Mouse (Mus musculus): ENCODE measurements around the gene Ppm1l.
"Not testable (repeated sequence)": the region's sequence is repeated elsewhere in the genome, so short reads cannot be mapped to it uniquely, and the experiment has no call there.

The Ppm1l gene

DNA sequence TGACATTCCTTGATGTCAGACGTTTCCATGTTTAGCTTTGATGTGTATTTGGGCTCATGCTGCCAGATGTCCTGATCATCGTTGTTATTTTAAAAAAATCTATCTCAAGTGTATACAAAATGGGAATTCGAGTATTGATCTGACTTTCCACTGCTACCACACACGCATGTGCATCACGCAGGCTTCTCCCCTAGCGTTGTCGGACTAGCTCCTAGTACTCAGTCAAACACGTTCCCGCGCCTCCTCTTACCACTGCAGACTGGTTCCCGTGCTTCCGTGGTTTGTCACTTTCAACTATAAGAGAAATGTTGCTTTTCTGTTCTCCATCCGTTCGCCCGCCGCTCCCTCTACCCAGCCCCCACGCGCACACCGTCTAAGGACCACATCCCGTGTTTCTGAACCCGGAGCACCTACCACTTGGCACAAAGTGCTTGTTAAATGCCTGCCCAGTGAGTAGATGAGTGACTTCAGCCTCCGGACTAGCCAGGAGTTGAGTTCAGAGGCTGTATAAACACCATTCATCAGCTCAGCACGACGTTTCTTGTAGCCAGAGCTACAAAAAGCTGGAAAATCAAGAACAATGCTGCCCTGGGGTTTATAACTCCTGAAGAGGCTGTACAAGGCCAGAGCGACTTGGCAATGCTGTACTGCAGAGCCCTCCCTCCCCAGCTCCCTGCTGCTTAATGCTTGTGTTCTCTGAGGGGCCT is 219.4 kb downstream of the Ppm1l start:
- peak; percentile 42 to 52 for DNase-seq (ENCODE audit: low spot score in 2 of 2)

DNA sequence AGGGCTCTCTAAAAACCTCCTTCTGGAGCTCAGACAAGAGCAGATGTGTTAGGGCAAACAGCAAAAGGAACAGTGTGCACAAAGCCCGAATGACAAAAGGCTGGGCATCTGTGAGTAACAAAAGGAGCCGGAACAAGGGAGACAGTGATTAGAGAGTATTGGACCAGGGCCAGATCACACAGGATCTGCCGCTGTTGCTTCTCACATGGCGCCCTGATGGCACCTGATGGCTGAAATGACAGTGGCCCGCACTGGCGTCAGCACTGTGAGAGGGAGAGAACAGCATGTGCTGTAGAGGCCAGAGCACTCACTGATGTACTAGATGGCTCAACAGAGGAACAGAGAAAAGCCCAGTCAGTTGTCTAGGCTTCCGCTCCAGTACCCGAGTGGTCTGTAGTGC is 226.3 kb downstream of the Ppm1l start:
- DNase-seq (ENCODE audit: low spot score in 2 of 2) = peak in 1 of 2 experiments; percentile 44

DNA sequence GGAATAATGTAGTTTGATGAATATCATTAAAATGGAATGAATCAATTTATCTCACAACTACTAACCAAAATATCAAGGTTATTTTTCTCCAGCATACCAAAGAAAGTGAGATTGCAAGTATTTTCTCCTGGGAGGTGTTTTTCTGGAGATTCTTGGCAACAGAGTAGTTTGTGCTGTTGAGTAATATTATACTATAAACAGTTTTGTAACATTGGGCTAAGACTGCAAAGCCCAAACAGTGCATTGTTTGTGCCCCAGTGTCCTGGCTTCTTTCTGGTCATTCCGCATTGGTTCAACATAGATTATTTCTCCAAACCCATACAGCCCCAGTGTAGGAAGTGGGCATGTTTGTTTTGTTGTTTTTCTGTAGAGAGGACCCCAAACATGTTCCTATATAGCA is 227.1 kb downstream of the Ppm1l start:
- no peak for DNase-seq (ENCODE audit: low spot score in 2 of 2)

DNA sequence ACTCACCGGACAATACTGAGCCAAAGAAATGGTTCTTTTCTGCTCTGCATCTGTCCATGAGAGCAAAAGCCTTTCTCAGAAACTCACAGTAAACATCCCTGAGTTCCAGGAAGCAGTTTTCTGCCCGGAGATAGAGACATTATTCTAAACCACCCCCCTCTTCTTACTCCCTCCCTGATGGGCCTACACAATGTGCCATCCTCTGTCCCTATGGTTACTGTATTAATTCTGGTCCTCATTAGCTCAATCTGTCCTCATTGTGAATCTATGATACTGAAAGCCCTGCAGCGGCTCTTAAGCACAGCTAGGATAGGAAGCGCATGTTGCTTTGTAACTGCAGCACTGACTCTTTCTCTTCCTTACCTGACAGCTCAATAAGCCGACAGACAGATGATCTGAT is 228.4 kb downstream of the Ppm1l start:
- no peak for DNase-seq (ENCODE audit: low spot score in 2 of 2)

DNA sequence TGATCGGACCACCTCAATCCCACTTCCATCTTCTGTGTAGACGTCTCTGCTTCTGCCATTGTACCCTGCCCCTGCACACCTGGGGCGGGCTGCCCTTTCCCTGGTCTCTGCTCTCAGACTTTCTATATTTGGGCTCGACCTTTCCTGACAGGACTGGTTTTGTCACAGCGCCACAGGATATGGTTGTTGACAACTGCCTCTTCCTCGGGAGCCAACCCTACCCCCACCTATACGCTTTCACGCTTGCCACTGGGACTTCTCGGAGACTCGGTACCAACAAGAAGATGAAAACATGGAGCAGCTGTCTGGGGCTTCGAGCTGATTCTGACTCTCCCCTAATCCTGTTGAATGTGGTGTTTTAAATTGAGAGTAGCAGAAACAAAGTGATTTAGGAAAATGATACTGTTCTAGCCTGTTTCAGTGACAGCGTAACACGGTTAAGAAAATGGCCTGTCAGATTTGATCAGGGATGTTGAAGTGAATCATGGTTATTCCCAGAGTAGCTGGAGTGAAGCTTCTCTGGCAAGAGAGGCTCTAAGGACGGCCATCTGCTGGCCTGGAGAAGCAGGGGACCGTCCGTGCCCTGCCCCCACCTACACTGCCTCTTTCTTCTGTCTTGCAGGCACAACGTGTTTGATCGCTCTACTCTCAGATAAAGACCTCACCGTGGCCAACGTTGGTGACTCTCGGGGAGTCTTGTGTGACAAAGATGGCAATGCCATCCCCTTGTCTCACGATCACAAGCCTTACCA is 232.2 kb downstream of the Ppm1l start:
- DNase-seq (ENCODE audit: low spot score in 2 of 2) = no peak

DNA sequence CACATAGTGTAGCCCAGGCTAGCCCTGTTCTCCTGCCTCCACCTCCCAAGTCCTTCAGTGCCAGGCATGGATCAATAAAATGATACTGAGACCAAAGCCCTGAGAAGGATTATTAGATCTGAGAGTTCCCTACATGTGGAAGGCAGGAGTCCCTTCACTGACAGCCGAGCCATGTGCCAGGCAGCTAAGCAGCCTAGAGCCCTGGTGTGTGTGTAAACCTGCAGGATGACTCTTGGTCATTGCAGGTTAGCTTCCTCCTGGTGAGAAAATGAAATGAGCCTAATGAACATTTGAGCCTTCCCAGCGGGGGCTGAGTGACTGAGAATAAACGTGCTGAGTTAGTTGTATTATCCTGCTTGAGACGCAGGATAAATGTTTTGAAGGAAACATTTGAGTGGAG is 232.9 kb downstream of the Ppm1l start:
- DNase-seq (ENCODE audit: low spot score in 2 of 2) = no peak

DNA sequence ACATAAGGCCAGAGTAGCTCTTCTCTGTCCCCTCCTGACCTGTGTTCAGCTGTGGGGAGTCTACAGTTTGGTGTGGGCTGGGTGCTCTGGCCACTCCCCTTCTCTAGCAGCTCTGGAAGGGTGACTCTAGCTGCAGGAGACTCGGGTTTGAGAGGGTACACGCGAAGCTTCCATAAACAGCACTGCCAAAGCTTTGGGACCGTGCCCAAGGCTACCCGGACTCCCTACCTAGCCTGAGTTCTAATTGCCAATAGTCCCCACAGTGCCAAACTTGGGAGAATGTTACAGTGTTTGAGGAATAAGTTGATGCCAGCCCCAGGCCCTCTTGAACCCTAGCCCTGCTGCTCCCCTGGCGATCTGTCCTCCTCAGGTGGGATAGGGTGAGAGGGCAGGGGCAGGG is 238.8 kb downstream of the Ppm1l start:
- DNase-seq (ENCODE audit: low spot score in 2 of 2) = no peak

DNA sequence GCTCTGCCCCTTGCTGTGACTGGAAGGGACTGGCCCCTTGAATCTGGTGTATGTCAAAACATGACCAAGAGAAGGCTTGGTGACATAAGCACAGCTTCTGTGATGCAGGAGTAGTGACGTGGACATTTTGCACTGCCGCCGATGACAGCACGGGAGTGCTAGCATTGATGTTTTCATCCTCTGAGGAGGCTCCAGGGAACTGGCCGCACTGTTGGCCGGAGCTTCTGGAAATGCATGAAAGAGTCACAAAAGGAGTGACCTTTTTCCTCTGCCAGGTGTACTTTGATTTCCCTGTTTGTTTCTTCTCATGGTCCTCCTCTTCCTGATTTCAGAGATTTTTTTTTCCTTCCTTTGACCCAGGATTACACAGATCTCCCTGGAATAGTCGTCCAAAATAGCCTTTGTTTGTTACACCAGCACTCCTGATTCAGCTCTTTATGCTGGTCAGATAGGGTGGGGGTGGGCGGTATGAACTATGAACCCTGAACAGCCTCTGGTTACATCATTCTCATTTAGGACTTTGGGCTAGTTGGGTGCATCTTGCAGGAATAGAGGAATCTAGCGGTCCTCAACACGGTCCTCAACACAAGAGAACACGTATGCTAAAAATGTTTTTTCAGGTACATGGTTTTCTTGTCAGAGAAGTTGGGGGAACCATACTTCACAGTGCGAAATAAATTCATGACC is 239.6 kb downstream of the Ppm1l start:
- DNase-seq (ENCODE audit: low spot score in 2 of 2) = no peak

DNA sequence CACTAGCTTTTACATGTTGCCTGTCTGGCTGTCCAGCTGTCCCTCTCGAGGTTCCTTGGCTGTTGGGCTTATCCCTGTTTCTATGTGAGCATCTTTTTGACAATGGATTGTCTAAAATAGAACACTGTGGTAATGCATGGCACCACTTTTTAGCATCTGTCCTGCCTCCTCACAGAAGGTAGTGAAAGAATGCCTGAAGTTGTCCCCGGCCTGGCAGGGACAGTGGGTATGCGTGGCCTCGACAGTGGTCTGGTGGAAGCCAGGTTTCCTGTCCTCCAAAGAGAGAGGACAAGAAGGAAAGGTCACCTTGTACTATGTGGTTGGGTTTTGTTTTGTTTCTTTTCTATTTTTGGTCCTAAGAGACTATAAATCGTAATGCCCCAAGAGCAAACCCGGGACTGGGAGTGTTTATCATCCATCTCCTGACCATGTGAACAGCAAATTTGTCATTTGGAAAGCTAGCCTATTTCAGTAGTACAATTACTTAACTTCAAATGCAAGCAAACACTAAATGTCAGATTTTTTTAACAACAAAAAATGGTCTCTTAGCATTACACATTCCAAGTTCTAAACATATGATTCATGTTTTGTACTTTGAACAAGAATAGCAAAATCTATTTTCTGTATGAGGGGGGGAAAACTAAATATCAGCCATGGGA is 242.8 kb downstream of the Ppm1l start:
- no peak for DNase-seq (ENCODE audit: low spot score in 2 of 2)

DNA sequence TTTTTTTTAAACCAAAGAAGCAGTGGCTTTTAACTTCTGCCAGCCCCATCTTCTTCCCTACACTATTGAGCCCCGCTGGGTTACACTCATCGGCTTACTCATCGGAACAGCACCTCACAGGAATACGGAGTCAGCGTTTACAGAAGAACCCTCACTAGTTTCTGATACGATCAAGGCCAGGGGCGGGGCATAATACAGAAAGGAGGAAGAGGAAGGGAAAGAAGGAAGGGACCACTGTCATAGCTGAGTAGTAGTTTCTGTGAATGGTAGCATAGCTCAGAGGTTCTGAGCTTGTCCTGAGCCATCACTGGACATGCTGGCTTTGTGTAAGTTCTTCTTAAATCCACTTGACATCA is 243.3 kb downstream of the Ppm1l start:
- no peak for DNase-seq (ENCODE audit: low spot score in 2 of 2)

DNA sequence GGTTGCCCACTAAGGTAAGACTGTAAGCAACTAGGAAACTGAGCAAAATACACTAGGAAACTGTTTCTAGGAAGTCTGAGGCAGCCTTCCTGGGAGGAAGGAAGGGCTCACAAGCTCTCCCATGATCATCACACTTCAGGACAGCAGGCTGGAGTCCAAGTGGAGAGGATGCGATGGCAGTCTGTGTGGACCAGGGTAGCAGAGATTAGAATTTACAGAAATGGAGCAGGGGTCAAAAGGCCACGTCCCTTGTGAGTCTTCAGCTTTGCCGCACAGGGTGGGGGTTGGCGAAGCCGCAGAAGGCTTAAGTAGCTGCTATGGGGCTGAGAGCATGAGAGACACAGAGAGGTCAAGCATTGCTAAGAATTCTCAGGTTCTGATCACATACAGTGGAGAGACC is 245.0 kb downstream of the Ppm1l start:
- no peak for DNase-seq (ENCODE audit: low spot score in 2 of 2)

DNA sequence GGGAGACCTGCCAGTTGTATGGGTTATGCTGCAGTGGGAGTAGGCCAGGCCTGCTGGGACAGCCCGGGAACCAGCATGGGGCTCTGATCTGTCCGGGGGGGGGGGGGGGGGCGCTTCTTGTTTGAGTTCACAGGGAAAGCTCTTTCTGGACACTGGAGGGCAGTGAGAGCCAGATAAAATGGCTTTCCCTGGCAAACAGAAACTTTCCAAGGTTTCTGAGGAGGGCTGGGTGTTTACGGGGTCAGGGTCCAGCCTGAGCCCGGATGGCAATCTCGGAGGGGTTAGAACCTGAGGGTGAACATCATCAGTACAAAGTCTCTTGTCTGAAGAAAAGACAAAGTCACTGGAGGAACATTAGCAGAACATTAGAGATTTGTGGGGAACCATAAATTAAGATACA is 246.7 kb downstream of the Ppm1l start:
- DNase-seq (ENCODE audit: low spot score in 2 of 2) = no peak

DNA sequence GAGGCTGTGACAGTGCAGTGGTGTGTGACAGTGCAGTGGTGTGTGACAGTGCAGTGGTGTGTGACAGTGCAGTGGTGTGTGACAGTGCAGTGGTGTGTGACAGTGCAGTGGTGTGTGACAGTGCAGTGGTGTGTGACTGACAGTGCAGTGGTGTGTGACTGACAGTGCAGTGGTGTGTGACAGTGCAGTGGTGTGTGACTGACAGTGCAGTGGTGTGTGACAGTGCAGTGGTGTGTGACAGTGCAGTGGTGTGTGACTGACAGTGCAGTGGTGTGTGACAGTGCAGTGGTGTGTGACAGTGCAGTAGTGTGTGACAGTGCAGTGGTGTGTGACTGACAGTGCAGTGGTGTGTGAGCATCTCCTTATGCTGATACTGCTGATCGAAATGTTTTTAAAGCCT is 248.9 kb downstream of the Ppm1l start:
- not testable (repeated sequence) for DNase-seq (ENCODE audit: low spot score in 2 of 2)

DNA sequence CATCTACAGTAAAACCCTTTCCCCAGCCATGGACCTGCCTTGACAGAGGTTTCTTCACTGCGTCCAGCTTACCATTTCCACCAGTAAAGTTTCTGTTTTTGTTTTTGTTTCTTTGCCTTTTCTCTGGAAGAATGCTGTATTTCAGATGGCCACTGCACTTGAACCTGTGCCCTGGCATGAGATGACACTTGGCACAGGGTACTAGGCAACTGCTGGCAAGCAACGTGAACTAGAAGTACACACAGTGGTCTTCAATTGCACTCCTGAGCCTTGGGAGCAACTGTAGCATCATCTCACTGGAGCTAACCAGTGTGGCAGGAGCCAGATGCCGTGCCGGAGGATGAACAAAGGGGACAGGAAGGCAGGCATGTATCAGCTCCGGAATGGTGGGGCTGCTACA is 255.9 kb downstream of the Ppm1l start:
- DNase-seq (ENCODE audit: low spot score in 2 of 2) = peak in 1 of 2 experiments; percentile 22

DNA sequence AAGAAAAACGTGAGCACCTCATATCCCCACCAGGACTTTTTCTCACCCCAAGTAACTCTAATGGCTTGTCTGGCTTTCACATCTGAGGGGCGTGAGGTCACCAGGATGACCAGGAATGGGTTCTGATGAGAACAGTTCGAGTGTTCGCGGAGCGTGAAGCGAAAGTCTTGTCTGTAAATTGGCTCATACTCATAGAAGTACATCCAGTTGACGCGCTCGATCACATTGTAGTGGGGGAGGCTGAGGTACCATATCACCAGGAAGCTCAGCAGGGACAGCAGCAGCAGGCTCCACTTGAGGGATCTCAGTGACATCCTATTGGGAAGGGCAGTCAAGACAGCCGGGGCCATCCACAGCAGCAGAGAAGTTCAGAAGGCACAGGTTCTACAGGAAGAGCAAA is 258.9 kb downstream of the Ppm1l start:
- DNase-seq (ENCODE audit: low spot score in 2 of 2) = peak in 1 of 2 experiments; percentile 23

DNA sequence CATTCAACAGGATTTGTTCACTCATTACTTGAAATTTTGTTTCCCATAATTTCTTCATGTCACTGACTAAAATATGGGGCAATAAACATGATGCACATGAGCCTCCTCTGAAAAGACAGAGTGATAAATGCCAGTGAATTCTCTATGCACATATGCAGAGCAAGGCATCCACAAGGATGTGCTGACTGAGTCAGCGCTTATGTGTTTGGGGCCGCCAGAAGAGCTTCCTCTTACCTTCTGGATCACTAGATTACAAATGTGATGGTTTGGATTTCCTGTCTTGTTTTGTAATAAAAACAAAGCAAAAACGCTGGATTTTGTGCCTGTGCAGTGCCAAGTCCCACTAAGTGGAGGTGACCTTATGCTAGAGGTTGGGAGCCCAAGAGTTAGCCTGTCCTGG is 260.1 kb downstream of the Ppm1l start:
- no peak for DNase-seq (ENCODE audit: low spot score in 2 of 2)

DNA sequence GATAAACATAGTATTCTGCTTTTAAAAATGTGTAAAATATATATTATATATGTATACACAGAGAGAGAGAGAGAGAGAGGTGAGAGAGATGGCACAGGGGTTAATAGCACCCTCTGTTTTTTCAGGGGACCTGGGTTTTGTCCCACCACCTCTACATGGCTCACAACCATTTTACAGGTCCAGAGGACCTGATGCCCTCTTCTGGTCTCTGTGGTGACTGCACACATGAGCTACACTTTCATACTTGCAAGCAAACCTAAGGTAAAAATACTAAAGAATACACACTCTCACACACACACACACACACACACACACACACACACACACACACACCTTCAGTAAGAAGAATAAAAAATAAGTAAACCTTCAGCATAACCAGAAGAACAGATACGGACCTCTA is 262.1 kb downstream of the Ppm1l start:
- no peak for DNase-seq (ENCODE audit: low spot score in 2 of 2)

DNA sequence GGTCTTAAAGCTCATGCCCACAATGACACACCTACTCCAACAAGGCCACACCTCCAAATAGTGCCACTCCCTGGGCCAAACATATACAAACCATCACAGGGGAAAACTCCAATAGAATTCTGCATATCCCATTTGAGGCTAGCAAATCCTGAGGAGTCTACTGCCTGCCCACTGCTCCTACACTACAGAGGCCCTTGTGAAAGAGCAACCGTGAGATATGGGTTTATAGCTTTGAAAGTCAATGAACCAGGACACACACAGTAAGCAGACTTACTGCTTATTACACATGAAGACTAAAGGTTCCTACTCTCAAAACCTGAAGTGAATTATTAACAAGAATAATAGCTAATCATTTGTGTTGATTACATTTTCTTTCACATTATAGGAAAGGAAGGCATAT is 267.1 kb downstream of the Ppm1l start:
- DNase-seq (ENCODE audit: low spot score in 2 of 2) = no peak

DNA sequence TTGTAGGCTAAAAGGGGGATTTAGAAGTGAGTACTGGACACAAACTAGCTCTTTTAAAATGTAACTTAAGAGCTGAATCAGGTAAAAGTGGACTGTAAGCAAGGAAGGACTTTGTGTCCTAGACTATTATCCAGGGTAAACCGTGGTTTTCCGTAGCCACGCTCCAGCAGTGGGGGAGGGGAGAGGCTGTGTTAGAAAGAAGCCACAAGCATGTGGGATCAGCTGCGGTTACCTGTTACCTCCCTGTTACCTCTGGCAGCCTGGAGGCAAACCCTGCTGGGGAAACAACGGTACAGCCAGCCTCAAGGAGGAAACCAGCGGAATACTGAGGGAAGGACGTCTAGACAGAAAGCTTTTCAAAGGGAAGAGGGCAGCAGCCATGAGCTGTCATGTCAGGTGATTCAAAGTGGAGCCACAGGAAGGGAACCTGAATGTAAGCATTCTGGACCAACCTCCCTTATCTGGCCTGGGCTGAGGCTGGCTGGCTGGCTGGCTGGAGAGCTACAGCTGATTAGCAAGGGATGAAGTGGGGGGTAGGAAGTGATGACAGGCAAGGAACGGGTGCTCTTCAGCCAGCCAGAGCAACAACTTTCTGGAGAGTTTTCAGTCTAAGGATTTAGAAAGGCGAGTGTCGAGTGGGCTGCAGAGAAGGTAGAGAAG is 271.6 kb downstream of the Ppm1l start:
- DNase-seq (ENCODE audit: low spot score in 2 of 2) = no peak

DNA sequence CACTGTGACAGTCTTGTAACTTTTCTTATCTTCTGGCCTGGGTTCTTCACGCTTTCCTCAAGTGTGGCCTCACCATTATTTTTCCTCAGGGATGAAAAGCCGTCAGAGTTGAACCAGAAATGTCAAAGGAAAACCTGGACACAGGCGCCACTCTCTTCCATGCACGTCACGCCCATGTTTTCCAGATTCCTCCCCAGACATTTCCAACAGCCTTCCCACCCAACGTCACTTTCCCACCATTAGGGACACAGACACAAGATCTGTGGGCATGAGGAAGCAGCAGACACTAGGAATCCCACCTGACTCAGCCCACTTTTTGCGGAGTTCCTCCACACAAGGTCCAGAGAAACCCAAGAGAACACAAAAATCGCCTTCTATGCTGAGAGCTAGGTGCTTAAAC is 276.8 kb downstream of the Ppm1l start:
- DNase-seq (ENCODE audit: low spot score in 2 of 2) = no peak

DNA sequence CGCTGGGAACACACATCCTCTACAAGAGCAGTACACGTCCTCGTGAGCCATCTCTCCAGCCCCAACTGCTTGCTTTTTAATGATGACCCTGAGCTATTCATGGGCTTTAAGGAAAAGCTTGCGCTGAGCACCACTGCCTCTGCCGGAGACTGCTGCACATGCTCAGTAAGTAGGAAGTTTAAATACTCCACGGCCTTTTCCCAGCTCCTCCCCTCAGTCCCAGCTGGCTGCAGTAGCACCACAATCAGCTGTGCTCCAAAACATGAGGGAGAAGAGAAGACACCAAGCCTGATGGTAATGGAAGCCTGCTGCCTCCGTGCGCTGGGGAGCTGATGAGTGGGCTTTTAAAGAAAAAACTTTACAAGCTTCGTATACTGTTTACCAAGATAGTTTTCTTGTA is 277.4 kb downstream of the Ppm1l start:
- no peak for DNase-seq (ENCODE audit: low spot score in 2 of 2)

DNA sequence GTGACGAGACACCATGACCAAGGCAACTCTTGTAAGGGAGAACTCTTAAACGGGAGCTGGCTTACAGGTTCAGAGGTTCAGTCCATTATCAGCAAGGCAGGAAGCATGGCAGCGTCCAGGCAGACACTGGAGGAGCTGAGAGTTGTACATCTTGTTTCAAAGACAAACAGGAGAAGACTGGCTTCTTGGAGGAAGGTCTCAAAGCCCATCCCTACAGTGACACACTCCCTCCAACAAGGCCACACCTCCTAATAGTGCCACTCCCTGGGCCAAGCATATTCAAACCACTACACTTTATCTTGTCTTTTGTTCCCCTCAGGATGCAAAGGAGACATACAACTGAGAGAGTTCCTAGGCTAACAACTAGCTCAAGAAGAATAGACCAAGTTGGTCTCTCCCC is 279.5 kb downstream of the Ppm1l start:
- no peak for DNase-seq (ENCODE audit: low spot score in 2 of 2)

All from right cerebral cortex, postnatal 10 days (tissue).